Mouse (Mus musculus): ENCODE measurements around the gene Habp4. TPM values are rescaled to one million over a fixed set of nuclear protein-coding genes. Genes with fewer than 3 reads are reported as not detected.

The Habp4 gene
- polyA plus RNA-seq (2015; fragmentation: Nextera tagmentation; extraction: Ambion mirVana) = 17.1 and 18.2 TPM in 2 replicates

GRCm38 (mm10) chr13:64161548-64161915 lies at the start of gene Habp4:
Gene Habp4 (plus strand): TSS chr13:64161824.
- Histone ChIP-seq H3K4me3 (peak within 1 kb of the TSS; percentile 79), H3K4me2 (replicated peaks) (peak within 1 kb of the TSS; percentile 87), H3K27ac (replicated peaks) (peak within 1 kb of the TSS; percentile 78), H3K9me3 (no peaks in the 10 kb centered on the region), H3K9ac (replicated peaks) (peak within 1 kb of the TSS; percentile 74), H3K27me3 (0 out of 2 replicates have a peak, but pooled peaks cover 8% of the 10 kb centered on the region), H3K4me1 (peaks cover 17% of the 10 kb centered on the region), H3K36me3 (peaks cover under 1% of the 10 kb centered on the region; the same call in 1 of the 2 replicates)
- WGBS = under 1% methylated on average over 31 of the region's 31 CpGs
- ATAC-seq (replicated peaks) = peak; percentile 98

GRCm38 (mm10) chr13:64117442-64117841 lies 44.2 kb upstream of the Habp4 start:
- Histone ChIP-seq H3K36me3 (no peaks in the 10 kb centered on the region), H3K9ac (replicated peaks) (no peak overlapping the region)
- 54% methylated on average over 2 of the region's 2 CpGs for WGBS

GRCm38 (mm10) chr13:64120760-64121159 lies 40.9 kb upstream of the Habp4 start:
- no peaks in the 10 kb centered on the region for H3K9me3 ChIP-seq
- H3K27ac ChIP-seq (replicated peaks) = no peak overlapping the region
- no peaks in the 10 kb centered on the region for H3K36me3 ChIP-seq
- no peak for ATAC-seq (replicated peaks)
- no peak overlapping the region for H3K4me2 ChIP-seq (replicated peaks)
- H3K4me1 ChIP-seq = no peaks in the 10 kb centered on the region
- WGBS = 77% methylated on average over 4 of the region's 4 CpGs
- H3K27me3 ChIP-seq = no peaks in the 10 kb centered on the region
- no peak overlapping the region for H3K9ac ChIP-seq (replicated peaks)
- no peak overlapping the region for H3K4me3 ChIP-seq

More at GRCm38 (mm10) chr13:64117442-64117841, 44.2 kb upstream of the Habp4 start:
- Histone ChIP-seq H3K9me3 (no peaks in the 10 kb centered on the region), H3K27me3 (no peaks in the 10 kb centered on the region), H3K27ac (replicated peaks) (no peak overlapping the region), H3K4me2 (replicated peaks) (no peak overlapping the region), H3K4me1 (no peaks in the 10 kb centered on the region), H3K4me3 (no peak overlapping the region)
- ATAC-seq (replicated peaks) = no peak

GRCm38 (mm10) chr13:64123491-64124188 lies 38.0 kb upstream of the Habp4 start:
- no peak for ATAC-seq (replicated peaks)
- Histone ChIP-seq H3K4me2 (replicated peaks) (no peak overlapping the region), H3K4me1 (no peaks in the 10 kb centered on the region), H3K9ac (replicated peaks) (no peak overlapping the region), H3K36me3 (no peaks in the 10 kb centered on the region), H3K9me3 (no peaks in the 10 kb centered on the region), H3K27ac (replicated peaks) (no peak overlapping the region), H3K4me3 (no peak overlapping the region), H3K27me3 (no peaks in the 10 kb centered on the region)
- 35% methylated on average over 6 of the region's 6 CpGs for WGBS

GRCm38 (mm10) chr13:64124886-64125285 lies 36.7 kb upstream of the Habp4 start:
- Histone ChIP-seq H3K9me3 (no peaks in the 10 kb centered on the region), H3K27ac (replicated peaks) (no peak overlapping the region), H3K36me3 (no peaks in the 10 kb centered on the region), H3K27me3 (no peaks in the 10 kb centered on the region), H3K9ac (replicated peaks) (no peak overlapping the region), H3K4me2 (replicated peaks) (no peak overlapping the region), H3K4me3 (no peak overlapping the region), H3K4me1 (peaks cover 7% of the 10 kb centered on the region)
- WGBS = 92% methylated on average over 6 of the region's 6 CpGs
- no peak for ATAC-seq (replicated peaks)

- Histone ChIP-seq H3K4me2 (replicated peaks) (no peak overlapping the region), H3K4me1 (peaks cover 7% of the 10 kb centered on the region), H3K4me3 (no peak overlapping the region), H3K27me3 (no peaks in the 10 kb centered on the region), H3K9ac (replicated peaks) (no peak overlapping the region), H3K27ac (replicated peaks) (no peak overlapping the region), H3K36me3 (no peaks in the 10 kb centered on the region), H3K9me3 (no peaks in the 10 kb centered on the region)
- WGBS = 58% methylated on average over 4 of the region's 4 CpGs
- ATAC-seq (replicated peaks) = no peak
These were observed 35.3 kb upstream of the Habp4 start for GRCm38 (mm10) chr13:64126316-64126715.

- H3K4me1 ChIP-seq = peaks cover 7% of the 10 kb centered on the region
- peak; percentile 67; the same call in 1 of the 2 replicates for ATAC-seq (replicated peaks)
- peak within 1 kb of the TSS; percentile 49 for H3K4me3 ChIP-seq
- peak within 1 kb of the TSS; percentile 85 for H3K4me2 ChIP-seq (replicated peaks)
- H3K27me3 ChIP-seq = no peaks in the 10 kb centered on the region
- no peak within 1 kb of the TSS for H3K27ac ChIP-seq (replicated peaks)
- H3K9ac ChIP-seq (replicated peaks) = peak within 1 kb of the TSS; percentile 43
- H3K36me3 ChIP-seq = 0 out of 2 replicates have a peak, but pooled peaks cover 4% of the 10 kb centered on the region
- no peaks in the 10 kb centered on the region for H3K9me3 ChIP-seq
- 11% methylated on average over 39 of the region's 44 CpGs for WGBS
These were observed 32.6 kb upstream of the Habp4 start, which contains the start of gene Slc35d2 for GRCm38 (mm10) chr13:64128858-64129615. Gene Slc35d2 (minus strand): TSS chr13:64129368.

GRCm38 (mm10) chr13:64129616-64130375 lies 31.8 kb upstream of the Habp4 start:
- no peak overlapping the region for H3K27ac ChIP-seq (replicated peaks)
- peak overlapping the region; percentile 43 for H3K9ac ChIP-seq (replicated peaks)
- no peaks in the 10 kb centered on the region for H3K9me3 ChIP-seq
- no peaks in the 10 kb centered on the region for H3K27me3 ChIP-seq
- H3K4me3 ChIP-seq = peak overlapping the region; percentile 49
- H3K36me3 ChIP-seq = 0 out of 2 replicates have a peak, but pooled peaks cover 5% of the 10 kb centered on the region
- peak; percentile 66; the same call in 1 of the 2 replicates for ATAC-seq (replicated peaks)
- peak overlapping the region; percentile 85 for H3K4me2 ChIP-seq (replicated peaks)
- H3K4me1 ChIP-seq = peaks cover 7% of the 10 kb centered on the region
- 43% methylated on average over 15 of the region's 15 CpGs for WGBS

- H3K9me3 ChIP-seq = no peaks in the 10 kb centered on the region
- WGBS = 67% methylated on average over 5 of the region's 5 CpGs
- H3K4me3 ChIP-seq = no peak overlapping the region
- no peak for ATAC-seq (replicated peaks)
- no peak overlapping the region for H3K27ac ChIP-seq (replicated peaks)
- no peaks in the 10 kb centered on the region for H3K36me3 ChIP-seq
- H3K27me3 ChIP-seq = no peaks in the 10 kb centered on the region
- H3K4me1 ChIP-seq = peaks cover 18% of the 10 kb centered on the region
- no peak overlapping the region for H3K9ac ChIP-seq (replicated peaks)
- H3K4me2 ChIP-seq (replicated peaks) = no peak overlapping the region
These were observed 11.5 kb upstream of the Habp4 start for GRCm38 (mm10) chr13:64150121-64150520.

GRCm38 (mm10) chr13:64152241-64152669 lies 9.4 kb upstream of the Habp4 start:
- Histone ChIP-seq H3K9ac (replicated peaks) (peak overlapping the region; percentile 60), H3K27me3 (no peaks in the 10 kb centered on the region), H3K4me1 (peaks cover 18% of the 10 kb centered on the region), H3K4me2 (replicated peaks) (peak overlapping the region; percentile 80), H3K4me3 (peak overlapping the region; percentile 58), H3K36me3 (no peaks in the 10 kb centered on the region), H3K27ac (replicated peaks) (peak overlapping the region; percentile 79), H3K9me3 (no peaks in the 10 kb centered on the region)
- peak; percentile 20 for ATAC-seq (replicated peaks)
- WGBS = under 1% methylated on average over 41 of the region's 42 CpGs

GRCm38 (mm10) chr13:64152671-64153082 lies 8.9 kb upstream of the Habp4 start:
- H3K9ac ChIP-seq (replicated peaks) = peak overlapping the region; percentile 60
- under 1% methylated on average over 61 of the region's 61 CpGs for WGBS
- ATAC-seq (replicated peaks) = peak; percentile 57
- no peaks in the 10 kb centered on the region for H3K9me3 ChIP-seq
- H3K27me3 ChIP-seq = no peaks in the 10 kb centered on the region
- H3K36me3 ChIP-seq = no peaks in the 10 kb centered on the region
- peak overlapping the region; percentile 58 for H3K4me3 ChIP-seq
- H3K4me1 ChIP-seq = peaks cover 18% of the 10 kb centered on the region
- peak overlapping the region; percentile 79 for H3K27ac ChIP-seq (replicated peaks)
- H3K4me2 ChIP-seq (replicated peaks) = peak overlapping the region; percentile 80

Measured in forebrain, embryonic 15.5 days (tissue).